Mouse (Mus musculus): Measurements from ENCODE around the gene Megf11. TPM values are rescaled to one million over a fixed set of nuclear protein-coding genes. Genes with fewer than 3 reads are reported as not detected.
"Not testable (repeated sequence)": the region's sequence is repeated elsewhere in the genome, so short reads cannot be mapped to it uniquely, and the experiment has no call there.

The Megf11 gene
- polyA plus RNA-seq, 1 experiment from 2014 or later: 0.97 TPM

- peaks cover 9% of the 10 kb centered on the region; the same call in 1 of the 2 replicates for H3K4me1 ChIP-seq (replicated peaks)
- H3K4me3 ChIP-seq (replicated peaks): no peak overlapping the region
- H3K36me3 ChIP-seq: no peaks in the 10 kb centered on the region
- no peak overlapping the region for H3K27ac ChIP-seq
- H3K9ac ChIP-seq (replicated peaks): no peak overlapping the region
- no peaks in the 10 kb centered on the region for H3K27me3 ChIP-seq
- ATAC-seq (ENCODE audit: insufficient number of reproducible peaks, insufficient read depth, low FRiP score, low TSS enrichment, low read depth): no peak
- H3K4me2 ChIP-seq: no peak overlapping the region
- no peaks in the 10 kb centered on the region for H3K9me3 ChIP-seq
- WGBS: 94% methylated on average over 10 of the region's 10 CpGs
These were observed 269.3 kb downstream of the Megf11 start for GRCm38 (mm10) chr9:64654723-64655122.

GRCm38 (mm10) chr9:64656613-64657012 is 271.2 kb downstream of the Megf11 start:
- Histone ChIP-seq H3K27ac (no peak overlapping the region), H3K9me3 (no peaks in the 10 kb centered on the region), H3K4me2 (no peak overlapping the region), H3K27me3 (no peaks in the 10 kb centered on the region), H3K4me1 (replicated peaks) (peaks cover 10% of the 10 kb centered on the region; the same call in 1 of the 2 replicates), H3K4me3 (replicated peaks) (no peak overlapping the region), H3K36me3 (no peaks in the 10 kb centered on the region), H3K9ac (replicated peaks) (no peak overlapping the region)
- ATAC-seq (ENCODE audit: insufficient number of reproducible peaks, insufficient read depth, low FRiP score, low TSS enrichment, low read depth): no peak
- 81% methylated on average over 5 of the region's 5 CpGs for WGBS

- Histone ChIP-seq H3K4me1 (replicated peaks) (peaks cover 24% of the 10 kb centered on the region), H3K36me3 (no peaks in the 10 kb centered on the region), H3K4me2 (no peak overlapping the region), H3K9ac (replicated peaks) (no peak overlapping the region), H3K4me3 (replicated peaks) (no peak overlapping the region), H3K27me3 (no peaks in the 10 kb centered on the region; the same call in 1 of the 2 replicates), H3K9me3 (no peaks in the 10 kb centered on the region), H3K27ac (no peak overlapping the region)
- no peak for ATAC-seq (ENCODE audit: insufficient number of reproducible peaks, insufficient read depth, low FRiP score, low TSS enrichment, low read depth)
- 77% methylated on average over 7 of the region's 7 CpGs for WGBS
These were observed 274.8 kb downstream of the Megf11 start for GRCm38 (mm10) chr9:64660222-64660621.

GRCm38 (mm10) chr9:64664612-64665011 is 279.2 kb downstream of the Megf11 start:
- H3K27ac ChIP-seq: no peak overlapping the region
- H3K36me3 ChIP-seq: no peaks in the 10 kb centered on the region
- H3K4me3 ChIP-seq (replicated peaks): no peak overlapping the region
- WGBS: 6% methylated on average over 1 of the region's 1 CpGs
- no peaks in the 10 kb centered on the region for H3K9me3 ChIP-seq
- H3K27me3 ChIP-seq: peaks cover 4% of the 10 kb centered on the region
- peaks cover 23% of the 10 kb centered on the region for H3K4me1 ChIP-seq (replicated peaks)
- no peak for ATAC-seq (ENCODE audit: insufficient number of reproducible peaks, insufficient read depth, low FRiP score, low TSS enrichment, low read depth)
- H3K9ac ChIP-seq (replicated peaks): no peak overlapping the region
- no peak overlapping the region for H3K4me2 ChIP-seq

GRCm38 (mm10) chr9:64666549-64666948 is 281.1 kb downstream of the Megf11 start:
- Histone ChIP-seq H3K4me1 (replicated peaks) (peaks cover 21% of the 10 kb centered on the region), H3K9me3 (no peaks in the 10 kb centered on the region), H3K27me3 (peaks cover 13% of the 10 kb centered on the region), H3K36me3 (no peaks in the 10 kb centered on the region), H3K27ac (no peak overlapping the region), H3K4me3 (replicated peaks) (no peak overlapping the region), H3K9ac (replicated peaks) (no peak overlapping the region), H3K4me2 (no peak overlapping the region)
- no peak for ATAC-seq (ENCODE audit: insufficient number of reproducible peaks, insufficient read depth, low FRiP score, low TSS enrichment, low read depth)
- 31% methylated on average over 4 of the region's 4 CpGs for WGBS

GRCm38 (mm10) chr9:64667513-64667912 is 282.1 kb downstream of the Megf11 start:
- no peaks in the 10 kb centered on the region for H3K9me3 ChIP-seq
- WGBS: 9% methylated on average over 5 of the region's 5 CpGs
- no peak for ATAC-seq (ENCODE audit: insufficient number of reproducible peaks, insufficient read depth, low FRiP score, low TSS enrichment, low read depth)
- peaks cover 13% of the 10 kb centered on the region for H3K27me3 ChIP-seq
- H3K27ac ChIP-seq: no peak overlapping the region
- peaks cover 21% of the 10 kb centered on the region for H3K4me1 ChIP-seq (replicated peaks)
- H3K9ac ChIP-seq (replicated peaks): no peak overlapping the region
- no peak overlapping the region for H3K4me2 ChIP-seq
- no peak overlapping the region for H3K4me3 ChIP-seq (replicated peaks)
- H3K36me3 ChIP-seq: no peaks in the 10 kb centered on the region

- Histone ChIP-seq H3K9ac (replicated peaks) (no peak overlapping the region), H3K4me2 (no peak overlapping the region), H3K36me3 (no peaks in the 10 kb centered on the region), H3K9me3 (no peaks in the 10 kb centered on the region), H3K27ac (no peak overlapping the region), H3K4me1 (replicated peaks) (peaks cover 21% of the 10 kb centered on the region), H3K4me3 (replicated peaks) (no peak overlapping the region), H3K27me3 (peaks cover 14% of the 10 kb centered on the region)
- no peak for ATAC-seq (ENCODE audit: insufficient number of reproducible peaks, insufficient read depth, low FRiP score, low TSS enrichment, low read depth)
- 81% methylated on average over 2 of the region's 2 CpGs for WGBS
These were observed 282.6 kb downstream of the Megf11 start for GRCm38 (mm10) chr9:64668001-64668400.

- not testable (repeated sequence) for H3K9ac ChIP-seq (replicated peaks); H3K36me3 ChIP-seq; H3K9me3 ChIP-seq; H3K27ac ChIP-seq; ATAC-seq (ENCODE audit: insufficient number of reproducible peaks, insufficient read depth, low FRiP score, low TSS enrichment, low read depth); H3K4me1 ChIP-seq (replicated peaks); H3K4me2 ChIP-seq; H3K4me3 ChIP-seq (replicated peaks)
- peaks cover 16% of the 10 kb centered on the region for H3K27me3 ChIP-seq
- 31% methylated on average over 9 of the region's 11 CpGs for WGBS
These were observed 286.2 kb downstream of the Megf11 start for GRCm38 (mm10) chr9:64671341-64672319.

- ATAC-seq (ENCODE audit: insufficient number of reproducible peaks, insufficient read depth, low FRiP score, low TSS enrichment, low read depth): no peak
These were observed 301.9 kb downstream of the Megf11 start for GRCm38 (mm10) chr9:64687122-64688014.

GRCm38 (mm10) chr9:64688015-64688394 is 302.6 kb downstream of the Megf11 start:
- Histone ChIP-seq H3K27me3 (peaks cover 20% of the 10 kb centered on the region; the same call in 1 of the 2 replicates), H3K4me3 (replicated peaks) (no peak overlapping the region), H3K27ac (no peak overlapping the region), H3K4me1 (replicated peaks) (peaks cover 21% of the 10 kb centered on the region; the same call in 1 of the 2 replicates), H3K9me3 (no peaks in the 10 kb centered on the region), H3K36me3 (no peaks in the 10 kb centered on the region), H3K4me2 (no peak overlapping the region), H3K9ac (replicated peaks) (no peak overlapping the region)
- 27% methylated on average over 1 of the region's 1 CpGs for WGBS
- no peak for ATAC-seq (ENCODE audit: insufficient number of reproducible peaks, insufficient read depth, low FRiP score, low TSS enrichment, low read depth)

More at GRCm38 (mm10) chr9:64687122-64688014, 301.9 kb downstream of the Megf11 start:
- Histone ChIP-seq H3K27ac (no peak overlapping the region), H3K27me3 (peaks cover 20% of the 10 kb centered on the region; the same call in 1 of the 2 replicates), H3K9ac (replicated peaks) (no peak overlapping the region), H3K4me3 (replicated peaks) (no peak overlapping the region), H3K4me1 (replicated peaks) (peaks cover 21% of the 10 kb centered on the region; the same call in 1 of the 2 replicates), H3K36me3 (no peaks in the 10 kb centered on the region), H3K4me2 (no peak overlapping the region), H3K9me3 (no peaks in the 10 kb centered on the region)
- WGBS: 17% methylated on average over 13 of the region's 13 CpGs

- Histone ChIP-seq H3K9ac (replicated peaks) (no peak overlapping the region), H3K4me1 (replicated peaks) (peaks cover 20% of the 10 kb centered on the region; the same call in 1 of the 2 replicates), H3K4me2 (no peak overlapping the region), H3K36me3 (peaks cover 9% of the 10 kb centered on the region), H3K27me3 (peaks cover 13% of the 10 kb centered on the region; the same call in 1 of the 2 replicates), H3K27ac (no peak overlapping the region; the same call in 1 of the 2 replicates), H3K9me3 (no peaks in the 10 kb centered on the region), H3K4me3 (replicated peaks) (no peak overlapping the region)
- 84% methylated on average over 2 of the region's 2 CpGs for WGBS
- ATAC-seq (ENCODE audit: insufficient number of reproducible peaks, insufficient read depth, low FRiP score, low TSS enrichment, low read depth): no peak; the same call in 1 of the 2 replicates
These were observed 305.3 kb downstream of the Megf11 start for GRCm38 (mm10) chr9:64690771-64691170.

Measured in limb, embryonic 12.5 days (tissue).